Mouse (Mus musculus) adrenal gland, postnatal 4 days (tissue): ENCODE data around the gene Paqr9. TPM values are rescaled to one million over a fixed set of nuclear protein-coding genes. Genes with fewer than 3 reads are reported as not detected.

Experiments used
- DNase-seq, 2 experiments: peaks; one replicate each; pipeline ENCODE4 v3.0.0; 2021 to 2022; ENCODE audit warnings: low spot score in 2 of 2, mixed read lengths in 2 of 2
- total RNA-seq, 2 experiments: library from RNA; stranded (reverse); gene quantifications; 2 replicates each; pipeline ENCODE4 v1.2.3; 2021

Gene Paqr9
- total RNA-seq, 2 experiments from 2014 or later: 3.9 to 14.4 TPM

- DNase-seq: no peak
These were observed 14.7 kb downstream of the Paqr9 start for GRCm38 (mm10) chr9:95574116-95574515.

GRCm38 (mm10) chr9:95577502-95577901 is 18.0 kb downstream of the Paqr9 start:
- DNase-seq: no peak

- DNase-seq: no peak
These were observed 19.0 kb downstream of the Paqr9 start for GRCm38 (mm10) chr9:95578366-95578895.

GRCm38 (mm10) chr9:95581021-95581757 is 21.7 kb downstream of the Paqr9 start:
- no peak for DNase-seq

GRCm38 (mm10) chr9:95581758-95582515 is 22.5 kb downstream of the Paqr9 start:
- DNase-seq: no peak

GRCm38 (mm10) chr9:95582555-95582954 is 23.1 kb downstream of the Paqr9 start:
- DNase-seq: no peak

- DNase-seq: no peak
These were observed 26.6 kb downstream of the Paqr9 start for GRCm38 (mm10) chr9:95586046-95586445.

- DNase-seq: no peak
These were observed 28.6 kb downstream of the Paqr9 start for GRCm38 (mm10) chr9:95588070-95588469.

- DNase-seq: no peak
These were observed 34.8 kb downstream of the Paqr9 start for GRCm38 (mm10) chr9:95594291-95594690.

- no peak for DNase-seq
These were observed 38.2 kb downstream of the Paqr9 start for GRCm38 (mm10) chr9:95597466-95598178.

GRCm38 (mm10) chr9:95598179-95598721 is 38.8 kb downstream of the Paqr9 start:
- DNase-seq: no peak

GRCm38 (mm10) chr9:95599399-95599798 is 39.9 kb downstream of the Paqr9 start:
- DNase-seq: no peak

- no peak for DNase-seq
These were observed 43.4 kb downstream of the Paqr9 start for GRCm38 (mm10) chr9:95602849-95603248.

GRCm38 (mm10) chr9:95603316-95603715 is 43.9 kb downstream of the Paqr9 start:
- DNase-seq: no peak

- DNase-seq: no peak
These were observed 47.7 kb downstream of the Paqr9 start for GRCm38 (mm10) chr9:95607196-95607595.

GRCm38 (mm10) chr9:95612246-95612768 is 52.9 kb downstream of the Paqr9 start:
- DNase-seq: no peak

GRCm38 (mm10) chr9:95613426-95614127 is 54.1 kb downstream of the Paqr9 start:
- no peak for DNase-seq

- DNase-seq: no peak
These were observed 55.6 kb downstream of the Paqr9 start for GRCm38 (mm10) chr9:95614861-95615615.

GRCm38 (mm10) chr9:95615961-95616360 is 56.5 kb downstream of the Paqr9 start:
- no peak for DNase-seq
